ENCODE assay signal across 46 mouse cellular contexts in the genomic region with DNA sequence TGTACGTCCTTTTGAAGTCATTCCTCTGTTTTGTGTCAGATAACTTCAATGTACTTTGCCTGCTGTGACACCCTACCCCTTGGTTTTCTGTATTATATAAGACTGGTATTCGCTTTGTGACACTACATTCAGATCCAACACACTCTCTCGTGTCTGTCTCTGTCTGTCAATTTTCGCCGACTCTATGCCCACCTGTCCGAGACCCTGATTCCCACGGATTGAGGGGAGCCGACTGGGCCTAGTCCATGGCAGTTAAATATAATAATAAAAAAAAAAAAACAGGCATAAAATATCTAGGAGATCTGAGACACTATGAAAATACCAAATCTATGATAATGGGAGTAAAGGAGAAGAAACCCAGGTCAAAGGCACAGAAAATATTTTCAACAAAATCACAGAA. TPM values are rescaled to one million over a fixed set of nuclear protein-coding genes. Genes with fewer than 3 reads are reported as not detected.
"Had no signal": no experiment of that assay in that cellular context is flagged by ENCODE, and none has a peak within 500 bp of the region (broad histone marks: within the 10 kb centered on the region; RNA-seq: fewer than 3 reads in every experiment).

No protein-coding gene starts in this region.

- H3K9me3 ChIP-seq: limb, embryonic 10.5 days; limb, embryonic 12.5 days; limb, embryonic 13.5 days; limb, embryonic 15.5 days; liver, embryonic 12.5 days; liver, embryonic 13.5 days; liver, embryonic 15.5 days; lung, embryonic 15.5 days; megakaryocyte, embryonic 14.5 days; midbrain, embryonic 10.5 days; midbrain, embryonic 12.5 days; midbrain, embryonic 13.5 days; midbrain, embryonic 15.5 days; neural tube, embryonic 12.5 days had no signal

- H3K4me3 ChIP-seq: limb, embryonic 10.5 days; limb, embryonic 12.5 days; limb, embryonic 13.5 days; limb, embryonic 15.5 days; liver, embryonic 12.5 days; liver, embryonic 13.5 days; liver, embryonic 15.5 days; lung, embryonic 15.5 days; megakaryocyte, embryonic 14.5 days; midbrain, embryonic 10.5 days; midbrain, embryonic 12.5 days; midbrain, embryonic 13.5 days; midbrain, embryonic 15.5 days; myocyte; neural tube, embryonic 12.5 days had no signal

- H3K36me3 ChIP-seq: limb, embryonic 10.5 days; limb, embryonic 12.5 days; limb, embryonic 13.5 days; limb, embryonic 15.5 days; liver, embryonic 12.5 days; liver, embryonic 13.5 days; liver, embryonic 15.5 days; lung, embryonic 15.5 days; midbrain, embryonic 10.5 days; midbrain, embryonic 12.5 days; midbrain, embryonic 13.5 days; midbrain, embryonic 15.5 days; neural tube, embryonic 12.5 days had no signal

- H3K4me1 ChIP-seq: limb, embryonic 10.5 days; limb, embryonic 12.5 days; limb, embryonic 13.5 days; limb, embryonic 15.5 days; liver, embryonic 12.5 days; liver, embryonic 13.5 days; liver, embryonic 15.5 days; midbrain, embryonic 12.5 days; midbrain, embryonic 13.5 days; midbrain, embryonic 15.5 days; neural tube, embryonic 12.5 days had no signal

- H3K27me3 ChIP-seq: limb, embryonic 12.5 days; limb, embryonic 13.5 days; limb, embryonic 15.5 days; liver, embryonic 12.5 days; liver, embryonic 13.5 days; liver, embryonic 15.5 days; lung, embryonic 15.5 days; megakaryocyte, embryonic 14.5 days; midbrain, embryonic 12.5 days; midbrain, embryonic 13.5 days; midbrain, embryonic 15.5 days; neural tube, embryonic 12.5 days had no signal

- DNase-seq: left cerebral cortex, postnatal 4 days; liver; liver, embryonic 13.5 days; liver, postnatal 0 days; lung, adult 18-20 months; lung, adult 2 months; lung, embryonic 14.5 days; lung, postnatal 10 days; lung, postnatal 14 days; lung, postnatal 36 days; lung, postnatal 4 days; midbrain, embryonic 14.5 days had no signal

- H3K27ac ChIP-seq: limb, embryonic 10.5 days; limb, embryonic 12.5 days; limb, embryonic 13.5 days; limb, embryonic 15.5 days; liver, embryonic 12.5 days; liver, embryonic 13.5 days; liver, embryonic 14.5 days; liver, embryonic 15.5 days; lung, embryonic 15.5 days; macrophage; midbrain, embryonic 10.5 days; midbrain, embryonic 12.5 days; midbrain, embryonic 13.5 days; midbrain, embryonic 15.5 days; neural tube, embryonic 12.5 days had no signal

RNA-seq across cellular contexts. Expression of a gene that starts 18.9 kb away (rescaled TPM):
- total RNA-seq: left cerebral cortex, postnatal 10 days; left cerebral cortex, postnatal 14 days; left cerebral cortex, postnatal 25 days; left cerebral cortex, postnatal 36 days; left cerebral cortex, postnatal 4 days; midbrain, postnatal 0 days; monocyte, adult 5-6 weeks had no signal
- polyA plus RNA-seq: limb, embryonic 10.5 days; limb, embryonic 11.5 days; limb, embryonic 12.5 days; limb, embryonic 13.5 days; limb, embryonic 15.5 days; liver, embryonic 11.5 days; lung, embryonic 14.5 days; lung, embryonic 16.5 days; midbrain, embryonic 10.5 days; midbrain, embryonic 11.5 days; midbrain, embryonic 12.5 days; midbrain, embryonic 13.5 days; midbrain, embryonic 14.5 days; midbrain, embryonic 15.5 days; midbrain, embryonic 16.5 days; midbrain, postnatal 0 days; myocyte; neural tube, embryonic 11.5 days; neural tube, embryonic 12.5 days had no signal

RNA-seq across cellular contexts. Expression of a gene that starts 31.8 kb away (rescaled TPM):
- total RNA-seq: left cerebral cortex, postnatal 10 days; left cerebral cortex, postnatal 14 days; left cerebral cortex, postnatal 25 days; left cerebral cortex, postnatal 36 days; left cerebral cortex, postnatal 4 days; midbrain, postnatal 0 days had no signal
- polyA plus RNA-seq: limb, embryonic 10.5 days; midbrain, embryonic 10.5 days; midbrain, embryonic 11.5 days; midbrain, embryonic 12.5 days; midbrain, embryonic 14.5 days; midbrain, postnatal 0 days; myocyte; neural tube, embryonic 11.5 days had no signal

RNA-seq across cellular contexts. Expression of a gene that starts 38.0 kb away (rescaled TPM):
- total RNA-seq: left cerebral cortex, postnatal 10 days; left cerebral cortex, postnatal 14 days; left cerebral cortex, postnatal 25 days; left cerebral cortex, postnatal 36 days; left cerebral cortex, postnatal 4 days; megakaryocyte progenitor cell, adult 5-6 weeks; megakaryocyte, adult 5-6 weeks; megakaryocyte-erythroid progenitor cell, adult 5-6 weeks; midbrain, postnatal 0 days; monocyte, adult 5-6 weeks had no signal
- polyA plus RNA-seq: limb, embryonic 10.5 days; limb, embryonic 11.5 days; limb, embryonic 12.5 days; limb, embryonic 13.5 days; limb, embryonic 15.5 days; liver, adult 2 months; liver, embryonic 11.5 days; liver, embryonic 12.5 days; liver, embryonic 13.5 days; liver, embryonic 14.5 days; liver, embryonic 15.5 days; liver, embryonic 16.5 days; liver, postnatal 0 days; lung, adult 2 months; lung, embryonic 14.5 days; lung, embryonic 15.5 days; lung, embryonic 16.5 days; lung, postnatal 0 days; macrophage; midbrain, embryonic 10.5 days; midbrain, embryonic 11.5 days; midbrain, embryonic 12.5 days; midbrain, embryonic 13.5 days; midbrain, embryonic 14.5 days; midbrain, embryonic 15.5 days; midbrain, embryonic 16.5 days; midbrain, postnatal 0 days; myocyte; neural tube, embryonic 11.5 days; neural tube, embryonic 12.5 days had no signal
